Mouse (Mus musculus) kidney, adult 2 months (tissue): ENCODE measurements around the gene Ecm2.

Experiments used
- CTCF ChIP-seq: fragments of 200-500 bp; conservative IDR thresholded peaks from 2 replicates; pipeline ENCODE4 v1.5.1; 2011; ENCODE audit warnings: low read depth, mild to moderate bottlenecking, control low read depth, low read length, moderate library complexity, mixed read lengths; ENCODE audit not compliant: insufficient read depth, insufficient read length
- POLR2A ChIP-seq: fragments of 200-500 bp; IDR thresholded peaks from one replicate; pipeline ENCODE4 v1.6.1; 2011; ENCODE audit warnings: low read depth, low read length, control low read depth

DNA sequence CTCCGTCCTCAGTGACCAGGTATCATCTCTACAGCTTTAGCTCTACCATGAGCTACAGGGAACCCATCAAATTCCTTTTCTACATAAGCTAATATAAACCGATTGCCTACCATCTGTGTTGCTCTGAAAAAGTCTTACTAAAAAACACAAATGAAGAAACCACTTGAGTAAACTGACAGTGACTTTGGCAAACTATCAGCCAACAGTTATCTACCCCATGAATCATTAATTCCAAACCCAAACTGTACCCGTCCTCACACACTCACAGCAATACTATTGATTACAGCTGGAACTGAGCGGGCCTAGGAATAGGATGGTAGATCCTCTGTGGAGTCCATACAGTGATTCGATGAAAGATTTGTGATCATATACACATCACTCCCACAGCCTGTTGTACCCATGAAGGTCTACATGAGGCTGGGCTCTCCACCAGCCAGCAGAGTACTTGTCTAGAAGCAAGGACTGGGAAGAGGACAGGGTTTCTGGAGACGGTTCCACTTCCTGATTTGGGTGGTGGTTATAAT lies 25.7 kb upstream of the Ecm2 start:
- TF ChIP-seq CTCF (no peak), POLR2A (no peak)
